Mouse (Mus musculus) CD4-positive naive resting alpha-beta T cell, adult 76 days (primary cell): ENCODE results near the gene Zfp91. TPM values are rescaled to one million over a fixed set of nuclear protein-coding genes. Genes with fewer than 3 reads are reported as not detected.

ENCODE experiments used
- total RNA-seq: library from RNA; stranded (reverse); gene quantifications from one replicate; pipeline ENCODE4 v1.2.4, GENCODE M21; 2023

Zfp91 gene
- 81.9 TPM for total RNA-seq

GRCm38 (mm10) chr19:12795511-12796327 lies at the start of gene Zfp91, which contains the start of gene Lpxn:
Gene Zfp91 (minus strand): TSS chr19:12796126.
Gene Lpxn (plus strand): TSS chr19:12796193.

GRCm38 (mm10) chr19:12765308-12765707 lies 30.6 kb downstream of the Zfp91 start, which contains the start of gene Cntf:
Gene Cntf (minus strand): TSS chr19:12765632.

Other genes starting within 250 kb of the Zfp91 start
- gene Gm4952, start 196.2 kb downstream of the Zfp91 start, total RNA-seq = not detected
- gene Glyat, start 162.8 kb downstream of the Zfp91 start, total RNA-seq = not detected
- gene Olfr1442, start 125.7 kb downstream of the Zfp91 start, total RNA-seq = not detected
- gene Olfr1443, start 118.0 kb downstream of the Zfp91 start, total RNA-seq = not detected
- gene Keg1, start 100.3 kb downstream of the Zfp91 start, total RNA-seq = not detected
- gene Cntf, start 30.5 kb downstream of the Zfp91 start, total RNA-seq = 4.5 TPM
- 30.4 TPM for gene Lpxn, start 67 bp upstream of the Zfp91 start, total RNA-seq
- not detected for gene Gm5244, start 50.6 kb upstream of the Zfp91 start, total RNA-seq
- gene Olfr1444, start 61.2 kb upstream of the Zfp91 start, total RNA-seq = not detected
- gene Olfr1445, start 87.7 kb upstream of the Zfp91 start, total RNA-seq = not detected
- gene Olfr1446, start 97.4 kb upstream of the Zfp91 start, total RNA-seq = not detected
- gene Olfr1447, start 107.6 kb upstream of the Zfp91 start, total RNA-seq = not detected
- gene Olfr1448, start 128.3 kb upstream of the Zfp91 start, total RNA-seq = not detected
- not detected for gene Olfr1449, start 134.7 kb upstream of the Zfp91 start, total RNA-seq
- not detected for gene Olfr1450, start 154.1 kb upstream of the Zfp91 start, total RNA-seq
- gene Olfr1451, start 198.9 kb upstream of the Zfp91 start, total RNA-seq = not detected
- gene Olfr1453, start 232.2 kb upstream of the Zfp91 start, total RNA-seq = not detected